Mouse (Mus musculus) cerebellum, adult (tissue): ENCODE data around the gene Hoxc4.

Experiments used
- ATAC-seq: cut with Nextera tagmentation; 2 replicates; pipeline ENCODE4 v1.9.2; 2017; ENCODE audit warnings: mild to moderate bottlenecking, moderate library complexity, mixed read lengths; ENCODE audit not compliant: insufficient number of reproducible peaks, low FRiP score, low TSS enrichment

Gene Hoxc4

GRCm38 (mm10) chr15:103010847-103011555 is 7.7 kb upstream of the Hoxc4 start:
- ATAC-seq, result no peak

GRCm38 (mm10) chr15:103011928-103012486 is 6.7 kb upstream of the Hoxc4 start:
- no peak for ATAC-seq

DNA sequence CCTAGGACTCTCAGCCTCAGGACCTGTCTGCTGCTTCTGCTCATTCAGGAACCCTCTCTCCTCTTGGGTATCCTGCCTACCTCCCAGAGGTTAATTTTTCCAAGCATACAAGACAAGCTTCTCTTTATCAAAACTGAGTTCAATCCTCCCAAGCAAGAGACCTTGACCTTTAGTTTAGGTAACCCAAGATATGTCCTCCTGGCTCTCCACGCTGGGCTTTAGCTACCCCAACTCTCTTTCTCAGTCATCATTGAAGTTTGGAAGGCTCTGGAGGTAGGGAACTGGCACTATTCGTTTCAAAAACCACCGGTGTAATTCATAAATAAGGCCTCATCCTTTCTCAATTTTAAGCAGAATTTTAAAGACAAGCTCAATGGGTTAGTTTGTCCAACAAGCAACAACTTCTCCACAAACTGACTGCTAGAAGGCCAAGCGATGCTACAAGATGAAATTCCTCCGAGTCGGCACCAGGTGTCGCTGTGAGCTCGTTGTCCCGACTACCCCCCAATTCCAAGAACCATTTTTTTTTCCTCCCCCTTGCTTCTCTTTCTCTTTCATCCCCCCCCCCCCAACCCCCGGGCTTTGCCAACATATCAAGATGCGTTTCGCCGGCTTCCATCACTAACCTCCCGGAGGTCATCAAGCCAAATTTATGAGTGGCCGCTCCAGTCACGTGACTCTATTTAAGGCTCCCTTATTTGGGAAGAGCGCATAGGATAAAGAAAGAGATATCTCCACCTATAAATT is 5.3 kb upstream of the Hoxc4 start:
- no peak for ATAC-seq

GRCm38 (mm10) chr15:103014166-103015008 is 4.3 kb upstream of the Hoxc4 start:
- ATAC-seq, result no peak

- no peak for ATAC-seq
Measured at GRCm38 (mm10) chr15:103015009-103015399, 3.7 kb upstream of the Hoxc4 start.

DNA sequence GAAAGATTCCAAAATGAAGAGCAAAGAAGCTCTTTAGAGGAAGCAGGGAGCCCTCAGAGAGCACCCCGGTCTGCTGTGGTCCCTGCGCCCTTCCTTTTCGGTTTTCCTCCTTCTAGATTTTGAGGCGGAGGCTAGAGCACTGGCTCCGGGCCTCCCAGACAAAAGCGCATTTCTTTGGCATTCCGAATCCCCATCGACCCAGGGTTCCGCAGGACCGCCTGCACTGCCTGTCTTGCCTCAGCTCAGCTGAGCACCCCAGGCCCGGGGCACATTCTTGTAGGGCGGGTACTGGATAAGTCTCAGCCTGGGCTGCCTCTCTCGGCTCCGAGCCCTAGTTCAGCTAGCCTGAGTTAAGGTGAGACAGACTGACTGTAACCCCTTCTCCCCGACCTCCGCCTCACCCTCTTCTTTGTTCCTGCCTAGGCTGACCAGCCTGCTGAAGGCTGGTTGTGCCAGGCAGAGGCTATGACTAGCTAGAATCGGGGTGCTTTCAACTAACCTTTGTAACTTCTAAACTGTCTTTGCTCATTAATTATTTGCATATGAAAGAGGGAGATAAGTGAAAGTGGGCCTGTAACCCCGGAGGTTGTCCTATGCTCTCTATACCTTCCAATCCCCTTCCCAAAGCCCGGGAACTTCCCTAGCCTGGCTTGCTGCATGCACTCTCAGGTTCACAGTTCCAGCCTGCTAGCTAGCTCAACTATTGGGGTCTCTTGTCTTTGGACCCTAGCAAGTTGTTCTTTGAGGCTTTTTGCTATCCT is 3.1 kb upstream of the Hoxc4 start:
- ATAC-seq, result no peak

- no peak for ATAC-seq
Measured at GRCm38 (mm10) chr15:103020899-103021418, 2.2 kb downstream of the Hoxc4 start.

- ATAC-seq, result no peak
Measured at GRCm38 (mm10) chr15:103021544-103021943, 2.8 kb downstream of the Hoxc4 start.

- no peak for ATAC-seq
Measured at GRCm38 (mm10) chr15:103024131-103024530, 5.4 kb downstream of the Hoxc4 start.

- ATAC-seq, result no peak
Measured at GRCm38 (mm10) chr15:103027266-103028235, 8.8 kb downstream of the Hoxc4 start.

GRCm38 (mm10) chr15:103028916-103029512 is 10.3 kb downstream of the Hoxc4 start:
- no peak for ATAC-seq

- ATAC-seq, result no peak
Measured at GRCm38 (mm10) chr15:103030142-103030541, 11.4 kb downstream of the Hoxc4 start.

DNA sequence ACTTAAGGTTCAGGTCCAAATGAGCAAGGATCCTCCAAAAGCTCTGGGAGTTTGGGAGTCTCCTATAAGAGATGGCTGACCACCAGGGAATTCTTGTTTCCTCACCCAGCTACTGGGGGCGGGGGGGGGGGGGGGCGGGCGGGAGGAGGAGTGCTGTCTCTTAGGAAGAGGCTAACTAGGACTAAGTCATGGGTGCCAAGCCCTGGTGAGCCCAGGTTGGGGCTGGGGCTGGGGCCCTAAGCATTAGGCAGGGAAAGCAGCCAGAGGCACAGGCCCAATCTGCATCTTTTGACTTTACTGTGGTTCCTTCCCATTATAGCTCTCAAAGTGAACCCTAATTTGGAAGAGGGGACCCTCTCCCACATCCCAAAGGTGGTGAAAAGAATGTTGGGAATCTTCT is 13.4 kb downstream of the Hoxc4 start:
- ATAC-seq, result no peak

- no peak for ATAC-seq
Measured at GRCm38 (mm10) chr15:103032646-103033575, 14.2 kb downstream of the Hoxc4 start.

GRCm38 (mm10) chr15:103034043-103034806 is 15.5 kb downstream of the Hoxc4 start:
- ATAC-seq, result no peak

- ATAC-seq, result no peak
Measured at GRCm38 (mm10) chr15:103034807-103035547, 16.2 kb downstream of the Hoxc4 start.
